Mouse (Mus musculus): ENCODE measurements at regions not wholly inside any gene's neighbourhood (a gene's known extent, or its start where the extent isn't known, plus 50 kb on each side); places are given as distances from the start of the nearest gene placed in this dataset.

DNA sequence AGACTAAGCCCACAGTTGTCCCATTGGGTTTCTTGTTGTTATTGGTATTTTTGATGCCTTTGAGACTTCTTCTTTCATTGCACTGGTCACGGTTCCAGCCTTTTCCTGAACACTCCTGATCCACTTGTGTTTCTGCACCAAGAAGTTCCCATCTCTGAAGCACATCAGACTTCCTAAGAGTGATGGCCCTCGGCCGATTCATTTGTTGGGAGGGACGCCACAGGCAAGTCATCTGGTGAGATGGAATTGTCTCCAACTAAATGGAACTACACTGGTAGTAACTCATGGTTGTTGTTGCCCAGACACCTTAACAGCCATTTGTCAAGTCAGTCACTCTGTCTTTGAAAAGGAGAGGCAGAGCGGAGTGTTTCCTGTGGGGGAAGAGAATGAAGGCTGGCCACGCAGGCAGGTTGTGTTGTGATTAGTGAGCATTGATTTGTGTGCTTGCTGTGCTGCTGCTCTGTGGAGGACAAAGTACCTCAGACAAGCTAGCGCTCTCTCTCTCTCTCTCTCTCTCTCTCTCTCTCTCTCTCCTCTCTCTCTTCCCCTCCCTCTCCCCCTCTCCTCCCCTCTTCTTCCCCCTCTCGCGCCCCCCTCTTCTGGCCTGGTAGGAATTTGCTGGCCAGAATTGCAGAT is 884.7 kb upstream of the Car8 start:
- Histone ChIP-seq H3K27me3 (ENCODE audit: control insufficient read depth, insufficient read depth, low read depth, low read length) (no peaks in the 10 kb centered on the region), H3K27ac (ENCODE audit: low read length) (no peak overlapping the region), H3K9ac (ENCODE audit: low read length) (no peak overlapping the region), H3K36me3 (ENCODE audit: control insufficient read depth, insufficient read depth, low read length) (no peaks in the 10 kb centered on the region), H3K9me3 (ENCODE audit: control insufficient read depth, low read length) (no peaks in the 10 kb centered on the region), H3K4me2 (ENCODE audit: low read depth, low read length) (no peak overlapping the region), H3K4me1 (replicated peaks; ENCODE audit: control insufficient read depth, insufficient read depth, low read length) (no peaks in the 10 kb centered on the region), H3K4me3 (ENCODE audit: low read length) (no peak overlapping the region)
- ATAC-seq (ENCODE audit: low read depth): no peak
- 63% methylated on average over 9 of the region's 9 CpGs for WGBS

DNA sequence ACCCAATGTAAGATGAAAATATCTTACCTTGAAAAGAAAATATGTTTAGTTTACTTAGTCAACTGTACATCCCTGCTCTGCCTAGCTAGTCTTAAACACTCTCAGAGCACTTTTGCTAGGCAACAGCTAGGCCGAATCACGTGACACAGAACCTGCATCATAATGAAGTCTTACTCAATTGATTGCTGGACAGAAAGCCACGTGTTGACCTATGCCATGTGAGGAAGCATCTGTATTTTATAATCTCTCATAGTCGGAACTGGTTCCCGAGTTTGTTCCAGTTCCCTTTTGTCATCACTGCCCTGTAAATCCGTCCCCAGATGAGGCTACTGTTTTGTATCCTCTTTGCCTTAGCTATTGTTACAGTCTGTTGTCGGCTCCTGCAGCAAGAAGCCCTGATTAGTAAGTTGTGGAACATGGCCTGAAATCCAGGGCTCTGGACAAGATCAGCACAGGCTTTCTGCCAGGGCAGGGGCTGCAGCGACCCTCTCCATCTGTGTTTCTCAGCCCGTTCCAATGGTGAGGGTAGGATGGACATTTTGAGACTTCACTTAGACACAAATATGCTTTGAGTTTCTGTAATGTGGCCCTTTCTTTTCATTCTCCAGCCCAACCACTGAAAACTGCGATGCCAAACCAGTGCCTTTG is 883.9 kb upstream of the Car8 start:
- no peak overlapping the region for H3K27ac ChIP-seq (ENCODE audit: low read length)
- H3K9ac ChIP-seq (ENCODE audit: low read length): no peak overlapping the region
- H3K4me1 ChIP-seq (replicated peaks; ENCODE audit: control insufficient read depth, insufficient read depth, low read length): no peaks in the 10 kb centered on the region
- no peak overlapping the region for H3K4me3 ChIP-seq (ENCODE audit: low read length)
- H3K27me3 ChIP-seq (ENCODE audit: control insufficient read depth, insufficient read depth, low read depth, low read length): no peaks in the 10 kb centered on the region
- no peak overlapping the region for H3K4me2 ChIP-seq (ENCODE audit: low read depth, low read length)
- ATAC-seq (ENCODE audit: low read depth): no peak
- WGBS: 77% methylated on average over 10 of the region's 10 CpGs
- H3K36me3 ChIP-seq (ENCODE audit: control insufficient read depth, insufficient read depth, low read length): no peaks in the 10 kb centered on the region
- no peaks in the 10 kb centered on the region for H3K9me3 ChIP-seq (ENCODE audit: control insufficient read depth, low read length)

DNA sequence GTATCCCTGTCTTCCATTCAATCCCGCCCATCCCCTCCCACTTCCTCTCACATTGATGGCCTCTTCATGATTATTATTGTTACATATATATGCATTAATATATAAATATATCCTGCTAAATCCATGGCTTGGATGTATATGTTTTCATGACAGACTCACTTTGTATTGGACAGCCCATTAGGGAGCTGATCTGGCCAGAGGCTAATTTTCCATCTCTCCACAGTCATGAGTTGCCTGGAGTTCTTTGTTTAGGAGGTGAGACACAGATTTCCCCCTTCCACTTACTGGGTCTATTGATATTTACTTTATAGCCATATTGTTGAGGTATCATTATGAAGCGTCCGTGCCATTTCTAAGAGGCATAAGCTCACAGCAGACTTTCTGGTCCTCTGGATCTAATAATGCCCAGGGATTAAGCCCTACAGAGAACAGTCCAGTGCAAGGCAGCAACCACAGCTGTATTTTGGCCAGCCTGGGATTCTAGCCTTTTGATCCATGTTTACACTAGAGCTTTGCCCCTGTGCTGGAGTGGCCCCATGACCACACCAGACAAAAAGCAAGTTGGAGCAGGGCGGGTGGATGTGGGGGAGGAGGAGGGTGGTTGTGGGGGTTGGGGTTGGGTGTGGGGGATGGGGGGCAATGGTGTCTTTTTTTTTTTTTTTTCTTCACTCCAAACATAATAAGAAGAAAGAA is 878.3 kb upstream of the Car8 start:
- WGBS: 54% methylated on average over 4 of the region's 4 CpGs
- H3K9ac ChIP-seq (ENCODE audit: low read length): no peak overlapping the region
- no peaks in the 10 kb centered on the region for H3K27me3 ChIP-seq (ENCODE audit: control insufficient read depth, insufficient read depth, low read depth, low read length)
- H3K9me3 ChIP-seq (ENCODE audit: control insufficient read depth, low read length): no peaks in the 10 kb centered on the region
- H3K4me3 ChIP-seq (ENCODE audit: low read length): no peak overlapping the region
- H3K27ac ChIP-seq (ENCODE audit: low read length): no peak overlapping the region
- no peaks in the 10 kb centered on the region for H3K36me3 ChIP-seq (ENCODE audit: control insufficient read depth, insufficient read depth, low read length)
- H3K4me1 ChIP-seq (replicated peaks; ENCODE audit: control insufficient read depth, insufficient read depth, low read length): no peaks in the 10 kb centered on the region
- ATAC-seq (ENCODE audit: low read depth): peak; percentile 38; the same call in 1 of the 2 replicates
- no peak overlapping the region for H3K4me2 ChIP-seq (ENCODE audit: low read depth, low read length)

DNA sequence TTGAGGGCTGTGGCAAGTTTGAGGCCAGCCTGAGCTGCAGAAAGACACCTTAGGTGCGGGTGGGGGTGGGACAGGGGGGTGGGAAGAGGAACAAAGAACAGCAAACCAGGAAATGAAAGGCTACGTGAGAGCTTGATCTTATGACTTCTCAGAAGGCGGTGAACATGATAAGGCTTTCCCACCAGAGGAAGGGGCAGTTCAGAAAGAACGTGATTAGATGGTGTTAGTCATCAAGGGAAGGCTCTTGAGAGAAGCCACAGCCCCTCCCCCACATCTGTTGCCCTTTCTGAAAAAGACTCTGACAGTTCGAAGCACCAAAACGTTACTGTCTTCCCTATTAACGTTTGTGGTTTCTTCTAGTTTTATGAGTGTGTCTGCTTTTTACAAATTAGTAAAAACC is 877.0 kb upstream of the Car8 start:
- 0 out of 2 replicates have a peak, but pooled peaks have one; percentile 15 for ATAC-seq (ENCODE audit: low read depth)
- no peak overlapping the region for H3K9ac ChIP-seq (ENCODE audit: low read length)
- no peaks in the 10 kb centered on the region for H3K27me3 ChIP-seq (ENCODE audit: control insufficient read depth, insufficient read depth, low read depth, low read length)
- 19% methylated on average over 7 of the region's 7 CpGs for WGBS
- H3K4me3 ChIP-seq (ENCODE audit: low read length): no peak overlapping the region
- 0 out of 2 replicates have a peak, but pooled peaks cover under 1% of the 10 kb centered on the region for H3K4me1 ChIP-seq (replicated peaks; ENCODE audit: control insufficient read depth, insufficient read depth, low read length)
- H3K9me3 ChIP-seq (ENCODE audit: control insufficient read depth, low read length): no peaks in the 10 kb centered on the region
- H3K27ac ChIP-seq (ENCODE audit: low read length): no peak overlapping the region
- no peaks in the 10 kb centered on the region for H3K36me3 ChIP-seq (ENCODE audit: control insufficient read depth, insufficient read depth, low read length)
- no peak overlapping the region for H3K4me2 ChIP-seq (ENCODE audit: low read depth, low read length)

DNA sequence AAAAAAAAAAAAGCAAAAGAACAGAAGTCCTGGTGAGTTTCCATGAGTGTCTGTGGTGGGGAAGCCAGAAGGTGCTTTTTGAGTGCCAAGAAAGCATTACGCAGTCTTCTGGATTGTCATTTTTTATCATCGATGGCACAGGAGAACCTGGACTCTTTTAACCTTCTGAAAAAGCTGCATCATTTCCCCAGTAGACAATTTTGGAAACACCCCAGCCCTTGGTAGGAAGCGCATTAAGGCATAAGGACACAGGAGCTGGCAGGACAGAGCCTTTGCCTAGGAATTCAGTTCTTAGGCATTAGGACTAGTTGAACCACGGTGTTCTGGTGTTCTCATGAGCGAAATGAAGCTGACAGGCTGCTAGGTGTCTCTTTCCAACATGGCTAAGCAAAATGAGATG is 875.1 kb upstream of the Car8 start:
- H3K4me2 ChIP-seq (ENCODE audit: low read depth, low read length): no peak overlapping the region
- ATAC-seq (ENCODE audit: low read depth): no peak
- no peak overlapping the region for H3K9ac ChIP-seq (ENCODE audit: low read length)
- H3K4me1 ChIP-seq (replicated peaks; ENCODE audit: control insufficient read depth, insufficient read depth, low read length): 0 out of 2 replicates have a peak, but pooled peaks cover 3% of the 10 kb centered on the region
- no peak overlapping the region for H3K4me3 ChIP-seq (ENCODE audit: low read length)
- no peaks in the 10 kb centered on the region for H3K36me3 ChIP-seq (ENCODE audit: control insufficient read depth, insufficient read depth, low read length)
- H3K27me3 ChIP-seq (ENCODE audit: control insufficient read depth, insufficient read depth, low read depth, low read length): no peaks in the 10 kb centered on the region
- no peak overlapping the region for H3K27ac ChIP-seq (ENCODE audit: low read length)
- WGBS: 87% methylated on average over 5 of the region's 5 CpGs
- no peaks in the 10 kb centered on the region for H3K9me3 ChIP-seq (ENCODE audit: control insufficient read depth, low read length)

DNA sequence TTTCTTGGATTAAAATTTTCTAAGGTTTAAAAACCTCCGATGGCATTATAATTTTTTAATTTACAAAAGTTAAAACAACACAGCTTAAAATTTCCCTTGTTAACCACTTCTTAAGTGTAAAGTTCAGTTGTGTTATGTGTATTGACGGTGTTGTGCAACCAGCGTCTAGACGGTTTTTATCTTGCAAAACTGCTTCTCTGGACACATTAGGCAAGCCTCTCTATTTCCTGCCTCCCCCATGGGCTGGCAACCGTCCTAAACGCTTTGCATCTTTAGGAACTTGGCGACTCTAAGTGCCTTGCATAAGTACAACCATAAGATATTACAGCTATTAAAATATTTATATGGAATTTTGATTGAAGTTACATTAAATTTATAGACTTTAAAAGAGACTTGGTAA is 871.5 kb upstream of the Car8 start:
- Histone ChIP-seq H3K4me3 (ENCODE audit: low read length) (no peak overlapping the region), H3K9me3 (ENCODE audit: control insufficient read depth, low read length) (no peaks in the 10 kb centered on the region), H3K27ac (ENCODE audit: low read length) (no peak overlapping the region), H3K4me2 (ENCODE audit: low read depth, low read length) (no peak overlapping the region), H3K4me1 (replicated peaks; ENCODE audit: control insufficient read depth, insufficient read depth, low read length) (0 out of 2 replicates have a peak, but pooled peaks cover 3% of the 10 kb centered on the region), H3K9ac (ENCODE audit: low read length) (no peak overlapping the region), H3K36me3 (ENCODE audit: control insufficient read depth, insufficient read depth, low read length) (no peaks in the 10 kb centered on the region), H3K27me3 (ENCODE audit: control insufficient read depth, insufficient read depth, low read depth, low read length) (no peaks in the 10 kb centered on the region)
- ATAC-seq (ENCODE audit: low read depth): peak; percentile 91
- WGBS: 41% methylated on average over 7 of the region's 7 CpGs

DNA sequence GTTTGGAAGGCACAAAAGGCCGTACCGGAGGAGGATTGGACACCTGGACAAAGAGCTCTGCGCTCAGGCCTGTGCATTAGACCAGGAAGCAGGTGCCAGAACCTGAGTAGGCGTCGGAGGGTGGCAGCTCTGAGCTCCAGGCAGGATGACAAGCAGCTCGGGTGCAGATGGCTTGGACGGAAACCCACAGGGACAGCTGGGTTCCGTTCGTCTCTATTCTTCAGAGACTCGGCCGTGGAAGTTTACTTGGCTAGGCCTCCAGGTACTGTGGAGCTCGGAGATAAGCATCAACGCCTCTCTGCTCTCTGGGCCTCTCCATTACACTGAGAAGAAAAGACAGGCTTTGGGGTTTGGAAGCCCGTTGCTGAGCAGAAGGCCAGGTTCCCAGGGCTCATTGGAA is 868.5 kb upstream of the Car8 start:
- Histone ChIP-seq H3K4me1 (replicated peaks; ENCODE audit: control insufficient read depth, insufficient read depth, low read length) (0 out of 2 replicates have a peak, but pooled peaks cover 3% of the 10 kb centered on the region), H3K9ac (ENCODE audit: low read length) (no peak overlapping the region), H3K4me2 (ENCODE audit: low read depth, low read length) (no peak overlapping the region), H3K4me3 (ENCODE audit: low read length) (no peak overlapping the region), H3K9me3 (ENCODE audit: control insufficient read depth, low read length) (0 out of 2 replicates have a peak, but pooled peaks cover 2% of the 10 kb centered on the region), H3K27ac (ENCODE audit: low read length) (no peak overlapping the region), H3K36me3 (ENCODE audit: control insufficient read depth, insufficient read depth, low read length) (no peaks in the 10 kb centered on the region), H3K27me3 (ENCODE audit: control insufficient read depth, insufficient read depth, low read depth, low read length) (no peaks in the 10 kb centered on the region)
- ATAC-seq (ENCODE audit: low read depth): no peak
- WGBS: 47% methylated on average over 14 of the region's 14 CpGs

DNA sequence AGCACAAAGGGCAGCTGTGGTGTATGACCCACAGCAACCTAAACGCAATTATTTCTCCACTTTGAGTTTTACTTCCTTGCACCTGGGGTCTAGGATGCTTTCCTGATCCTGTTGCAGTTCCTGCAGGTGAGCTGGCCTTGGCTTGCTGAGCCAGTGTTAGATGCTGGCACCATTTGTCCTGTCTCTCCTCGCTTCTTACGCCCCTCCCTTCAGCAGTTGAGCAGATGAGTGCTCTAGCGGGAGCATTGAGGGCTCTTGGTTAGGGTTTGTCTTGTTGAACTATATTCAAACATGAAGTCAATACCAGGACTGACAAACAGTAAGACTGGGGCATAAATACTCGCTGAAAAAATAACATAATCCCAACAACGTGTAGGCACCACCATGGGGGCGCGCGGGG is 867.9 kb upstream of the Car8 start:
- ATAC-seq (ENCODE audit: low read depth): no peak
- 0 out of 2 replicates have a peak, but pooled peaks cover 2% of the 10 kb centered on the region for H3K9me3 ChIP-seq (ENCODE audit: control insufficient read depth, low read length)

DNA sequence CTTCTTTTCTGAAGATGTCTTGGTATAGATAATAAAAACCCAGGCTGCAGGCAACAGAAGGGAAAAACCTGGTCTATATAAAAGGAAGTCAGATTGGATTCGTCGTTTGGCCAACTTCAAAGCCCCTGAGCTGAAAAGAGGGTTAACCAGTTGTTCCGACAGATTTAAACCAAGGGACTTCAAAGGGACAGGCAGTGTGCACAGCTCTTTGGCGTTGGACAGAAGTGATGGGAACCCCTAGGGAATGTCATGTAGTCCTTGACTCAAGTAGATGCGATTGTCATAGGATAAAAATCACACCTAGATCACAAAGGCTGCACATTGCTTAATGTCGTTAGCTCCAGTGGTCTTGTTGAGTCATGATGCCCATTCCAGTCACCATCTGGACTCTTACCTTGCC is 865.8 kb upstream of the Car8 start:
- H3K9ac ChIP-seq (ENCODE audit: low read length): no peak overlapping the region
- 58% methylated on average over 6 of the region's 6 CpGs for WGBS
- H3K27ac ChIP-seq (ENCODE audit: low read length): no peak overlapping the region
- 0 out of 2 replicates have a peak, but pooled peaks cover 2% of the 10 kb centered on the region for H3K9me3 ChIP-seq (ENCODE audit: control insufficient read depth, low read length)
- no peak overlapping the region for H3K4me2 ChIP-seq (ENCODE audit: low read depth, low read length)
- no peak overlapping the region for H3K4me3 ChIP-seq (ENCODE audit: low read length)
- no peaks in the 10 kb centered on the region for H3K4me1 ChIP-seq (replicated peaks; ENCODE audit: control insufficient read depth, insufficient read depth, low read length)
- no peaks in the 10 kb centered on the region for H3K27me3 ChIP-seq (ENCODE audit: control insufficient read depth, insufficient read depth, low read depth, low read length)
- H3K36me3 ChIP-seq (ENCODE audit: control insufficient read depth, insufficient read depth, low read length): no peaks in the 10 kb centered on the region
- no peak for ATAC-seq (ENCODE audit: low read depth)

More for the DNA sequence above, 867.9 kb upstream of the Car8 start:
- H3K36me3 ChIP-seq (ENCODE audit: control insufficient read depth, insufficient read depth, low read length): no peaks in the 10 kb centered on the region
- H3K27ac ChIP-seq (ENCODE audit: low read length): no peak overlapping the region
- H3K27me3 ChIP-seq (ENCODE audit: control insufficient read depth, insufficient read depth, low read depth, low read length): no peaks in the 10 kb centered on the region
- no peak overlapping the region for H3K4me3 ChIP-seq (ENCODE audit: low read length)
- no peak overlapping the region for H3K4me2 ChIP-seq (ENCODE audit: low read depth, low read length)
- 0 out of 2 replicates have a peak, but pooled peaks cover 3% of the 10 kb centered on the region for H3K4me1 ChIP-seq (replicated peaks; ENCODE audit: control insufficient read depth, insufficient read depth, low read length)
- no peak overlapping the region for H3K9ac ChIP-seq (ENCODE audit: low read length)
- WGBS: 81% methylated on average over 9 of the region's 9 CpGs
